Mouse (Mus musculus) C2C12 (cell line): Measurements from ENCODE around the gene Prss33.

Source experiments
- CEBPB ChIP-seq: IDR thresholded peaks from one replicate; pipeline ENCODE4 v1.6.1; 2011; ENCODE audit warnings: low read depth, mild to moderate bottlenecking, control low read depth, moderate library complexity
- CTCF ChIP-seq: IDR thresholded peaks from one replicate; pipeline ENCODE4 v1.5.1; 2011; ENCODE audit not compliant: control insufficient read depth, insufficient read depth, insufficient read length
- MAX ChIP-seq: IDR thresholded peaks from one replicate; pipeline ENCODE4 v1.6.1; 2011; ENCODE audit warnings: mild to moderate bottlenecking, control low read depth
- USF1 ChIP-seq: IDR thresholded peaks from one replicate; pipeline ENCODE4 v1.6.1; 2011; ENCODE audit warnings: low read depth, mild to moderate bottlenecking, control low read depth, moderate library complexity

GRCm38 (mm10) chr17:23828271-23829001 is 7.4 kb downstream of the Prss33 start:
- no peak for TF ChIP-seq CTCF
- no peak for TF ChIP-seq USF1
- no peak for TF ChIP-seq MAX
- no peak for TF ChIP-seq CEBPB
